Mouse (Mus musculus) cerebellum, postnatal 25 days (tissue): ENCODE results near the gene Clint1.

Source experiments
- DNase-seq, 2 experiments: peaks; one replicate each; pipeline ENCODE4 v3.0.0; 2021; ENCODE audit warnings: mixed read lengths in 2 of 2

The Clint1 gene

DNA sequence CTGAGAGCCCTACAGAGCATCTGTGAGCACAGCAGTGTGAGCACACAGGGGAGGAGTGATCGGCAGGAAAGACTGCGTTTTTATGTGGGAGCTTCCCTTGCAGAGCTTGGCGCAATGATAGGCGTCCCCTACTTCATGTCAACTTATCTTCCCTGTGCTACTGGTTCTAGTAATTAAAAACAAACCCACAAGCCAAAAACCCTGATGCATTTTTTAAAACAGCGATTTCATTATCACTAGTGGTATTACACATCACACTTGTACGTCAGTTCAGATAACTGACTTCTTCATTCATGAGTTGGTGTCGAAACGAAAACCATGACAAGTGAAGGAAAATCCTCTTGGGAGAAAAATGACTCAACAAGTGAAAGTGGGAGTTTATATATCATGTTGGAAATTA is 87.1 kb downstream of the Clint1 start:
- DNase-seq = no peak

DNA sequence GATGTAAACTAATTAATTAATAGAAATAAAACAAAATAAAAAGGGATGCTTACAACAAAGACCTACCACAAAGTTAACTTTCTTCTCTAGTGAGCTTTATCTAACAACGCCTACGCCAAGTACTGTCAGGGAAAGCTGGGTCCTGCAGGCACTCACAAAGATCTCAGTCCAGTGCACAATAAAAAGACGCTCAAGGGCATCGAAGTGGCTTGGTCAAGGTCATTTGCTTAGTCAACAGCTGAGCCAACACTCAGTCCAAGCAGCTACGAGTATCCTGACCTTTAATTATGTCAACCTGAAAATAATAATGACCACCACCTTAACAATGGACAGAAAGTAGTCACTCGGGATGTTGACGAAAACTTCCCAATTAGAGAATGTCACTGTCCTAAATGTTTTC is 90.4 kb downstream of the Clint1 start:
- no peak for DNase-seq

DNA sequence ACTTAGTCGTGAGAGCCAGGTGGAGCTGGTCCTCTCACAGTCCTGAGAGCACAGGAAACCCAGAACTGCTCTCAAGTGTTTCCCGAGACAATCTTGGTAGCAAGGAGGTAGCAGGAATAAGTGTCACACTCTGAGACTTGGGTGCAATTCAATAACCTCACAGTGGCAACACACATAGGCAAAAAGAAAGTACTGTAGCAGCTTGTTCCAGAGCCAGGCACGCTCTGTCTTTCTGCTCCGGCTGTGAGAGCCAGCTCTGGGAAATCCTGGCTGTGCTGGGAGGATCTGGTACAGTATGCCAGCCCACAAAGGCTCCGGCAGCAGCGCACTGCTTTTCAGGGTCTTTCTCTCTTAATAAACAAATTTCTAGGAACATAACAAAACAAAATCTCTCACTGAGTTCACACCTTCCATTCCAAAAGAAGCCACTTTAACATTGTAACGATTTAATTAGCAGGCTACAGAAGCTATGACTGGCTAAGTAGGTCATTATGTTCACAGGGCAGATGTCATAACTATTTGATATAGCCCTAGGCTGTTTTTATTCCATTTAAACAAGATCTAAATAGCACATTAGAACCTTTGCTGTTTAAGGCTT is 91.4 kb downstream of the Clint1 start:
- DNase-seq = peak; percentile 52 to 56

DNA sequence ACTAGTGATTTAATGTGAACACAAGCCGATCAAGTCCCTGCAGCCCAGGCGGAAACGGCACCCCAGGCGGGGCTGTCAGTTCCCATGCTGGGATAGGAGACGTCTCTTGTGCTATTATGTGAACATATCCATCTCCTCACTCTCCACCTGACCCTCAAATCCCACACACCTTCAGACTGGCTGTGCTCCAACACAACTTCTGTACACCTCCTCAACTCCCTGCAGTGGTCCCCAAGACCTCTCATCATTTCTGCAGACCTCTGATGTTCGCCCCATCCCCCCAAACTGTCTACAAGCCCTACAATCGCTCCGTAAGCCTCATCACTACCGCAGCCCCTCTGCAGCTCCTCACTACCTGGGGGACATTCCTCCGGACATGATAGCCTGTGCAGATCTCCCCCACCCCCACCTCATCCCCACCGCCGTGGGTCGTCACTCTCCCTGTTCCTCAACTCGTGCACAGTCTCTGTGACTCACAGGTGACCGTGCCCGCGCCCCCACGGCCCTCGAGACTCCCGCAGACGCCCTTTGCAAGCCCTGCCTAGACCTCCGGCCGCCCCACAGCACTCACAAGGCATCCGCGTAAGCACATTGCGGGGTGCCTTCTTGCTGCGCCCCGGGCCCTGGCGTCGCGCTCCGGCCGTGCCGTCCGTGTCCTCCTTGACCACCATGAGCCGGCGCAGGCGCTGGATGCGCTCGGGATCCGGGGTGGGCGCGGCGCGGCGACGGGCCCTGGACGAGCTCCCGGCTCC is 92.2 kb downstream of the Clint1 start:
- DNase-seq = peak; percentile 36 to 44

DNA sequence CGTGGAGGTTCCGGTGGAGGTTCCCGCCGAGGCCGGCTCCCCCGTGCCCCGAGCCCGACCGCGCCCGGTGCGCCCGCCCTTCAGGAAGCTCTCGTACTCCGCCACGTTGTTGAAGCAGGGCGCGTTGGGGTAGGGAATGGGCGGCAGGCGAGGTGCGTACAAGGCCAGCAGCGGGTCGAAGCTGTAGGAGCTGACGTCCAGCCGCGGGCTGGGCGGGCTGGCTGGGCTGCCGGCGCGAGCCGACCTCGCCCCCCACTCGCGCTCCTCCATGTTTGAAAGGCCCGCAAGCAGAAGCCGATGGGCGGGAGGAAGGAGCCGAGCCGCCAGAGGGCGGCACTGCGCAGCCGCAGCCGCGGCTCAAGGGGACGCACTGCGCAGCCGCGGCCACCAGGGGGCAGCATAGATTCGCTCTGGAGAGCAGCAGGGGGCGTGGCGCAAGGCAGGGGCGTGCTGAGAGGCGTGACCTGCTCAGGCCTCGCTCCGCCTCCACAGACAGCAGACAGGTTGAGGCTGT is 92.8 kb downstream of the Clint1 start, which contains the start of gene Lsm11:
Lsm11 (minus strand) TSS at position 293 of the 514 bp plus-strand sequence.
- peak; percentile 99 for DNase-seq

DNA sequence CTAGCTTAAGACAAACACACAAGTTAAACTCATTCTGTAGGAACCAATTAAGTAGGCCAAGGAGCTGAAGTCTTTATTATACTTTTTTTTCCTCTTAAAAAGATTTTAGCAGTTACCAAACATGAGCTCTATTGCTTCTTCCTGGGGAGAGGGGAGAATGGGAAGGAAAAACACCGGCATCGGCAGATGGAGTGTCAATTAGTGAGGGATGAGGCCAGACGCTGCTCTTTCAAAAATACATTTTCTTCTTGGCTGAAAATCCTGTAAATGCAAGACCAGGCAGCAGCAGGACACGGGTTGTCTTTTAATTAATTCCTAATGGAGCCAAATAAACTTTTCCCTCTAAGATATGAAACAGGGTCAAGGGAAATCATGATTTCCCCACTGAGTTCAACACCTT is 94.9 kb downstream of the Clint1 start:
- no peak for DNase-seq

DNA sequence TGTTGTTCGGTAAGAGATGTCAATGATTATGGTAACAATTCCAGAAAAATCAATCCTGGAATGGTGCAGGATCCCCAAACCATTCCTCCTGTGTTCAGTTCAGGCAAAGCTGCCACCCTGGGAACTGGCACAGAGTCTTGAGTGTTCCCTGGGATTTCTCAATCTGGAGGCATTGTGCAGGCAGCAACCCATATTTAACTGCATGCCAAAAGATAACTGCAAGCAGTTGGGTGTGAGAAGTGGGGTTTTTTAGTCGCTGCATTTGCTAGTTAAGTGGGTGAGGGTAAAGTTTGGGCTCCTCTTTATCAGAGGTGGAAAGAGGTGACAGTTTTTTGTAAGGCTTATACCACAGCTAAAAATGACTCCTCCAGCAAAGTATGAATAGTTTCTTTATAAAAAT is 95.6 kb downstream of the Clint1 start:
- no peak for DNase-seq

DNA sequence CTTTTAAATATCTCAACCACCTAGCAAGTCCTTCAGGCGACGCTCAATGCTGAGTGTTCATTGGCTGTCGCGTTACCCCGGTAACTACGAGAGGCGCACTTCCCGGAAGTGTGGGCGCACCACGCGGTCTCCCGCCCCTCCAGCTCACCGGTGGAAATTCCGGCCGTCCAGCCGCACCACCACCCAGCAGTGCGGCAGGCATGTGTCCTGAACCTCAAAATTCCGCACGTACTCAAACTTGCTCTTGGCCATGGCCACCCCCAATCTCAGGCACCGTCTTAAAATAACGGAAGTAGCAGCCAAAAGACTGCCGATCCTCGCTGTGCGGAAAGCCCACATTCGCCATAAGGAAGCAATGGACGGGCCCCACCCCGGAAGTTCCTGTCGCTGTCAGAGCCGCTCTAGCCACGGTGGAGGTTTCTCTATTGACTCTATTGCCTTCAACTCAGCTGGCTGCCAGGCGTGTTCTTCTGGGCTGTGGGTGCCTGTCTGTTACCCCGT is 103.3 kb downstream of the Clint1 start, which contains the start of gene Thg1l:
Thg1l (minus strand) TSS at position 368 of the 501 bp plus-strand sequence.
- DNase-seq = peak; percentile 93 to 95

DNA sequence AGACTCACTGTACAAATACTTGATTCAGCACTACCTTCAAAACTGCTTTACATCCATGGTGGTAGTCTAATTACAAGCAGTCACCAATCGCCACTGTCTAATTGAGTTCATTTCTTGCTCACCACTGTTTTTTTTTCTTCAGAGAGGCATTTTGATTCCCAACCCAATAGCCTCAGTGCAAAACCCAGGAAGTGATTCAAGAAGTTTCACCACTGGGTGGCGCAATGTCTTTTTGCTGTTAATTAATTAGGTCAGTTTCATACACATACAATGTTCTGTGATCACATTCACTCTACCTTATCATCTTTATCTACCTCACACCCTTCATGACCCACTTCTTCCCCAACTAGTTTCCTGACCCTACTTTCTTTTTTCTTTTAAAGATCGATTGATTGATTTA is 107.7 kb downstream of the Clint1 start:
- DNase-seq = no peak

DNA sequence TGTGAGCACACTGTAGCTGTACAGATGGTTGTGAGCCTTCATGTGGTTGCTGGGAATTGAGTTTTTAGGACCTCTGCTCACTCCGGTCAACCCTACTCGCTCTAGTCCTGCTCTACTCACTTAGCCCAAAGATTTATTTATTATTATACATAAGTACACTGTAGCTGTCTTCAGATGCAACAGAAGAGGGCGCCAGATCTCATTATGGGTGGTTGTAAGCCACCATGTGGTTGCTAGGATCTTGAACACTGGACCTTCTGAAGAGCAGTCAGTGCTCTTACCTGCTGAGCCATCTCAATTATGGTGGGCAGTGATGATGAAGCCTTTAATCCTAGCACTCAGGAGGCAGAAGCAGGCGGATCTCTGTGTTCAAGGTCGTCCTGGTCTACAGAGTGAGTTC is 108.2 kb downstream of the Clint1 start:
- DNase-seq = no peak
